Mouse (Mus musculus): Measurements from ENCODE around the gene Wtap. TPM values are rescaled to one million over a fixed set of nuclear protein-coding genes. Genes with fewer than 3 reads are reported as not detected.

The Wtap gene
- 10 to 100 TPM; 87.4 to 88.3 TPM for polyA plus RNA-seq (2017; shearing (Covaris generic))

DNA sequence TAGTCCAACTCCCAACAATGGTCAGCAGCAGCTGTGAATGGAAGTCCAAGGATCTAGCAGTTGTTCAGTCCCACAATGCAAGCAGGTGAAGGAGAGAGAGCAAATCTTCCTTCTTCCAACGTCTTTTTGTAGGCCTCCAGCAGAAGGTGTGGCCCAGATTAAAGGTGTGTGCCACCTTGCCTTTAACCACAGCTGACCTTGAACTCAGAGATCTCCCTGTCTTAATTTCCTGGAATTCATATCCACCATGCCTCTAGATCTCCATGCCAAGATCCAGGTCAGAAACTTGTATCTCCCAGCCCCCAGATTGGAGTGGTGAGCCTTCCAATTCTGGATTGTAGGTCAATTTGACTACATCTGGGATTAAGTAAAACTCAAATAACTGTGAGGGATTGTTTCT is at the start of gene Wtap:
Gene Wtap, minus strand, starts transcription at position 101 of the 400 bp plus-strand sequence.

DNA sequence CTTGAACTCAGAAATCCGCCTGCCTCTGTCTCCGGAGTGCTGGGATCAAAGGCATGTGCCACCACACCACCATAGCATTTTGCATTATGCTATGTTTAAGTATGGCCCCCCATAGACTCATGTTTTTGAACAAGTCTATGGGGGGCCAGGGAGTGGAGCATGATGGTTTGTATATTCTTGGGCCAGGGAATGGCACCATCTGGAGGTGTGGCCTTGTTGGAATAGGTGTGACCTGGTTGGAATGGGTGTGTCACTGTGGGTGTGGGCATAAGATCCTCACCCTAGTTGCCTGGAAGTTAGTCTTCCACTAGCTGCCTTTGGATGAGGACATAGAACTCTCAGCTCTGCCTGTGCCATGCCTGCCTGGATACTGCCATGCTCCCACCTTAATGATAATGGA is 12.6 kb upstream of the Wtap start, which contains the start of gene Sod2:
Gene Sod2, plus strand, starts transcription at position 301 of the 400 bp plus-strand sequence.

DNA sequence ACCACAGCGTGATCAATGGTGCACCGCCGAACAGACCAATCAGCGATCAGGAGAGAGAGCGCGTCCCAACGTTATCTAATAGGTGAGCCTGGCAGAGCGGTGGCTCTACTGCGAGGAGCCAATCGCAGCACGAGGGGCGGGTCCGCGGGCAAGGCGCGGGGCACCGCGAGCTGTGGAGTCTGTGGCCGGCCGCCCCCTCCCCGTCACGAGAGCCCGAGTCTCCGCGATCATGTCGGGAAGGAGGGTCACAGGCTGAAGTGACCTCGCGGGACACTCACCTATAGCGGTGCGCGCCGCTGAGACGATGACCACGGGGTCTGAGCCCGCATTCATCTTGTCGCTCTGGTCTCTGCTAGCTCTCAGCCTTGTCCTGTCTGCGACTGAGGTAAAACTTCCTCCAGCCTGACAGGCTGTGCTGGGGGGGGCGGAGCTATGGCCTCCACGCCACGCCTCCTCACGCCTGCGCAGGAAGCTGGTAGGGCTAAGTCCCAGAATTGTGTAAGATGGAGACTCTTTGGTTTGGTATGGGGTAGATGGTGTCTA is 33.6 kb downstream of the Wtap start, which contains the start of gene Acat2:
Gene Acat2, minus strand, starts transcription at position 417 of the 543 bp plus-strand sequence.

DNA sequence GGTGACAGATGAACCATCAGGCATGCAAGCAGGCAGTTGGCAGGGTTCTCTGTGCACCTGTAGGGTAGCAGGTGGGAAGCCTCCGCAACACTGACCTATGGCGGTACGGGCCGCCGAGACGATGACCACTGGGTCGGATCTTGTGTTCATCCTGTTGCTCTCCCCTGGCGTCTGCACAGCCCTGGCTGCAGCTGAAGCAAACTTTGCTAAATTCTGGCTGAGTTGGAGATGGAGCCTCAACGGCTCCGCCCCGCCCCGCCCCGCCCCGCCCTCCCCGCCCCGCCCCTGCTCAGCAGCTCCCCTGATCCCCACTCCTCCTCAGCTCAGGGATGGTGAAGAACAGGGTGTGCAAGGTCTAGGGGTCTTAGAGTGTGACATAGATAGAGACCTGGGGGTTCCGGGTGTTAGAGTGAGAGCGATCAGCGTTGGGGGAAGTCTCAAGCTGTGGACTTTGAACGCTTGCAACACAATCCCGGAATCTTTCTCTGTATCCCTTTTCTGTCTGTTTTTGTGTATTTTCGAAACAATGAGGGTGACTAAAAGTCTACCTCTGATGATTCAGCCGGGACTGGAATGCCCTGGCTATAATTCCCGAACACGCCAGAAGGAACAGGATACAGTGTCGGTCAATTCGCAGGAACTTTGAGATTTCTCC is 53.7 kb downstream of the Wtap start, which contains the start of gene Acat3:
Gene Acat3, minus strand, starts transcription at position 450 of the 655 bp plus-strand sequence.

Other genes starting within 250 kb of the Wtap start
- 10 to 100 TPM; 36.0 to 37.5 TPM for gene Igf2r, start 224.5 kb downstream of the Wtap start, polyA plus RNA-seq (2017; shearing (Covaris generic))
- gene Mas1, start 126.0 kb downstream of the Wtap start, polyA plus RNA-seq (2017; shearing (Covaris generic)): not detected
- not detected for gene Mrgprh, start 118.1 kb downstream of the Wtap start, polyA plus RNA-seq (2017; shearing (Covaris generic))
- under 1 TPM; 0.67 to 0.85 TPM for gene Pnldc1, start 83.9 kb downstream of the Wtap start, polyA plus RNA-seq (2017; shearing (Covaris generic))
- 100 to 1,000 TPM; 188 to 268 TPM for gene Tcp1, start 78.5 kb downstream of the Wtap start, polyA plus RNA-seq (2017; shearing (Covaris generic))
- gene Mrpl18, start 77.8 kb downstream of the Wtap start, polyA plus RNA-seq (2017; shearing (Covaris generic)): 100 to 1,000 TPM; 145 to 152 TPM
- 1 to 10 TPM in 1 of 2 experiments, under 1 TPM in 1; 0.35 to 4.4 TPM for gene Acat3, start 53.6 kb downstream of the Wtap start, polyA plus RNA-seq (2017; shearing (Covaris generic))
- 10 to 100 TPM; 33.7 to 49.3 TPM for gene Acat2, start 33.4 kb downstream of the Wtap start, polyA plus RNA-seq (2017; shearing (Covaris generic))
- 100 to 1,000 TPM; 107 to 120 TPM for gene Sod2, start 12.7 kb upstream of the Wtap start, polyA plus RNA-seq (2017; shearing (Covaris generic))
- gene Gpr31b, start 58.1 kb upstream of the Wtap start, polyA plus RNA-seq (2017; shearing (Covaris generic)): not detected
- gene Tcp10b, start 66.9 kb upstream of the Wtap start, polyA plus RNA-seq (2017; shearing (Covaris generic)): under 1 TPM in 1 of 2 experiments, not detected in 1; 0.64 TPM
- gene Unc93a, start 137.6 kb upstream of the Wtap start, polyA plus RNA-seq (2017; shearing (Covaris generic)): under 1 TPM in 1 of 2 experiments, not detected in 1; 0.09 TPM
- under 1 TPM in 1 of 2 experiments, not detected in 1; 0.39 TPM for gene Smok2a, start 227.0 kb upstream of the Wtap start, polyA plus RNA-seq (2017; shearing (Covaris generic))
- gene Smok2b, start 236.1 kb upstream of the Wtap start, polyA plus RNA-seq (2017; shearing (Covaris generic)): 1 to 10 TPM in 1 of 2 experiments, not detected in 1; 1.2 TPM

All from activated CD4-positive, CD25-positive, alpha-beta regulatory T cell (primary cell).